ENCODE assay signal across 7 mouse cellular contexts in the genomic region with DNA sequence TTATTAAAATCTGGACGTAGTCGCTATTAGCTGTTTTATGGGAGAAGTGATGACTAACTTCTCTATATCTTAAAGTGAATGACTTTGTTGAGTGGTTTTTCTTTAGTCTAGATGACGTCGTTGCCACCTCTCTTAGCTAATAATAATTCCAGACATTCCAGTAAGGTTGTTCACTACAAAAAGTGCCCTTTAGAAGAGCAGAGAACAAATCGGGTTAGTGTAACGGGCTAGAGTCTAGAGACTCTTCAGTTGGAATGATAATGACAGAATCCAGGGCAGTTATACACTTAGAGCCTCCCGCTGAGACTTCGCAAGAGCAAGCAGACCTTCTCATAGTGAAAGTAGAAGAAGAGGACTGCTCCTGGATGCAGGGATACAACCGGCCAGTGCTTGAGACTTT. TPM values are rescaled to one million over a fixed set of nuclear protein-coding genes. Genes with fewer than 3 reads are reported as not detected.
DNase-seq lines count a peak whose midpoint lies in the region; ATAC-seq and TF ChIP-seq lines count a peak whose summit lies in the region.

No protein-coding gene starts in this region.

- no peaks in the 10 kb centered on the region for H3K27me3 ChIP-seq in ES-Bruce4 (ENCODE audit: control insufficient read depth, insufficient read depth, low read length, poor library complexity, severe bottlenecking)
- no peaks in the 10 kb centered on the region for H3K27me3 ChIP-seq in forebrain, embryonic 16.5 days (replicated peaks; ENCODE audit: control insufficient read depth, insufficient read depth, low read length)
- H3K27me3 ChIP-seq in liver, postnatal 0 days (ENCODE audit: insufficient read depth, low read length) = no peaks in the 10 kb centered on the region

- no peak for TF ChIP-seq EP300 in ES-Bruce4 (IDR thresholded peaks at IDR 0.05; ENCODE audit: insufficient read depth, low read depth, low read length)
- TF ChIP-seq EP300 in liver, postnatal 0 days (IDR thresholded peaks at IDR 0.05; ENCODE audit: low read depth) = no peak

- peak overlapping the region; percentile 59 for H3K9ac ChIP-seq in ES-Bruce4 (ENCODE audit: low read depth, poor library complexity, severe bottlenecking)
- no peak overlapping the region for H3K9ac ChIP-seq in forebrain, embryonic 16.5 days (replicated peaks; ENCODE audit: low read depth, low read length)
- peak overlapping the region; percentile 72 for H3K9ac ChIP-seq in liver, postnatal 0 days (replicated peaks)

- H3K9me3 ChIP-seq in ES-Bruce4 (replicated peaks; ENCODE audit: control insufficient read depth, insufficient read depth, low read length, poor library complexity, severe bottlenecking) = no peaks in the 10 kb centered on the region
- no peaks in the 10 kb centered on the region for H3K9me3 ChIP-seq in forebrain, embryonic 16.5 days (ENCODE audit: control insufficient read depth, low read length)
- H3K9me3 ChIP-seq in liver, postnatal 0 days (ENCODE audit: low read length) = no peaks in the 10 kb centered on the region

- H3K4me1 ChIP-seq in ES-Bruce4 (ENCODE audit: control insufficient read depth, insufficient read depth, low read length) = no peaks in the 10 kb centered on the region
- H3K4me1 ChIP-seq in forebrain, embryonic 16.5 days (replicated peaks; ENCODE audit: control insufficient read depth, insufficient read depth, low read length) = peaks cover 27% of the 10 kb centered on the region
- H3K4me1 ChIP-seq in liver, postnatal 0 days (ENCODE audit: insufficient read depth) = peaks cover 18% of the 10 kb centered on the region

- WGBS in forebrain, embryonic 16.5 days = 24% methylated on average over 9 of the region's 9 CpGs
- 15% methylated on average over 9 of the region's 9 CpGs for WGBS in liver, postnatal 0 days (ENCODE audit: insufficient replicate concordance)

- TF ChIP-seq CTCF in ES-Bruce4 (IDR thresholded peaks at IDR 0.05; ENCODE audit: low read depth, low read length) = no peak
- no peak for TF ChIP-seq CTCF in liver, postnatal 0 days (IDR thresholded peaks at IDR 0.05; ENCODE audit: low read depth)

- DNase-seq in 416B (ENCODE audit: low read depth) = peak; percentile 37
- DNase-seq in liver, postnatal 0 days = no peak
- no peak for DNase-seq in urinary bladder, postnatal 14 days (ENCODE audit: low spot score)
- DNase-seq in right cerebral cortex, postnatal 36 days (ENCODE audit: low spot score in 2 of 2) = no peak
- DNase-seq in frontal cortex, postnatal 25 days (ENCODE audit: low spot score in 2 of 2) = no peak

- peak overlapping the region; percentile 59 for H3K4me2 ChIP-seq in forebrain, embryonic 16.5 days (ENCODE audit: low read length)
- peak overlapping the region; percentile 87 for H3K4me2 ChIP-seq in liver, postnatal 0 days (ENCODE audit: low read depth, low read length)

- H3K4me3 ChIP-seq in ES-Bruce4 (ENCODE audit: low read depth, low read length) = peak overlapping the region; percentile 57
- peak overlapping the region; percentile 60 for H3K4me3 ChIP-seq in forebrain, embryonic 16.5 days (replicated peaks; ENCODE audit: low read length)
- H3K4me3 ChIP-seq in liver, postnatal 0 days (ENCODE audit: low read depth, low read length) = peak overlapping the region; percentile 72

- no peak for ATAC-seq in forebrain, embryonic 16.5 days
- no peak for ATAC-seq in liver, postnatal 0 days

- no peak for TF ChIP-seq POLR2A in ES-Bruce4 (IDR thresholded peaks at IDR 0.05; ENCODE audit: insufficient read depth, low read length)

- no peak overlapping the region for H3K27ac ChIP-seq in ES-Bruce4 (ENCODE audit: insufficient read depth, low read length)
- no peak overlapping the region for H3K27ac ChIP-seq in forebrain, embryonic 16.5 days (ENCODE audit: low read length)
- H3K27ac ChIP-seq in liver, postnatal 0 days (ENCODE audit: low read depth) = peak overlapping the region; percentile 92

- H3K36me3 ChIP-seq in ES-Bruce4 (ENCODE audit: control insufficient read depth, insufficient read depth, low read length, poor library complexity, severe bottlenecking) = no peaks in the 10 kb centered on the region
- peaks cover 2% of the 10 kb centered on the region; the same call in 1 of the 2 replicates for H3K36me3 ChIP-seq in forebrain, embryonic 16.5 days (ENCODE audit: control insufficient read depth, insufficient read depth)
- peaks cover 10% of the 10 kb centered on the region for H3K36me3 ChIP-seq in liver, postnatal 0 days (replicated peaks; ENCODE audit: insufficient read depth, low read length)

RNA-seq across cellular contexts. Expression of a gene that starts 0.7 kb away (rescaled TPM):
- 20.3 and 20.4 TPM in 2 replicates for polyA plus RNA-seq in ES-Bruce4 (2011; ENCODE audit: insufficient read depth, insufficient read length, low read depth, missing spikeins)
- polyA plus RNA-seq in forebrain, embryonic 16.5 days (2015; fragmentation: Nextera tagmentation; extraction: Ambion mirVana) = 17.4 and 20.2 TPM in 2 replicates
- polyA plus RNA-seq in liver, postnatal 0 days (2015; fragmentation: Nextera tagmentation; extraction: Ambion mirVana) = 2.8 and 3.8 TPM in 2 replicates

RNA-seq across cellular contexts. Expression of a gene that starts 3.4 kb away (rescaled TPM):
- 3.9 and 6.0 TPM in 2 replicates for polyA plus RNA-seq in ES-Bruce4 (2011; ENCODE audit: insufficient read depth, insufficient read length, low read depth, missing spikeins)
- polyA plus RNA-seq in forebrain, embryonic 16.5 days (2015; fragmentation: Nextera tagmentation; extraction: Ambion mirVana) = 15.5 and 17.5 TPM in 2 replicates
- 5.0 and 5.5 TPM in 2 replicates for polyA plus RNA-seq in liver, postnatal 0 days (2015; fragmentation: Nextera tagmentation; extraction: Ambion mirVana)

RNA-seq across cellular contexts. Expression of a gene that starts 13.2 kb away (rescaled TPM):
- 300 and 316 TPM in 2 replicates for polyA plus RNA-seq in ES-Bruce4 (2011; ENCODE audit: insufficient read depth, insufficient read length, low read depth, missing spikeins)
- 514 and 561 TPM in 2 replicates for polyA plus RNA-seq in forebrain, embryonic 16.5 days (2015; fragmentation: Nextera tagmentation; extraction: Ambion mirVana)
- polyA plus RNA-seq in liver, postnatal 0 days (2015; fragmentation: Nextera tagmentation; extraction: Ambion mirVana) = 411 and 425 TPM in 2 replicates

RNA-seq across cellular contexts. Expression of a gene that starts 26.5 kb away (rescaled TPM):
- 72.0 and 79.3 TPM in 2 replicates for polyA plus RNA-seq in ES-Bruce4 (2011; ENCODE audit: insufficient read depth, insufficient read length, low read depth, missing spikeins)
- polyA plus RNA-seq in forebrain, embryonic 16.5 days (2015; fragmentation: Nextera tagmentation; extraction: Ambion mirVana) = 39.6 and 45.9 TPM in 2 replicates
- 25.4 and 27.4 TPM in 2 replicates for polyA plus RNA-seq in liver, postnatal 0 days (2015; fragmentation: Nextera tagmentation; extraction: Ambion mirVana)

RNA-seq across cellular contexts. Expression of a gene that starts 38.0 kb away (rescaled TPM):
- 47.9 and 49.6 TPM in 2 replicates for polyA plus RNA-seq in ES-Bruce4 (2011; ENCODE audit: insufficient read depth, insufficient read length, low read depth, missing spikeins)
- polyA plus RNA-seq in forebrain, embryonic 16.5 days (2015; fragmentation: Nextera tagmentation; extraction: Ambion mirVana) = 59.0 TPM in 2 replicates
- polyA plus RNA-seq in liver, postnatal 0 days (2015; fragmentation: Nextera tagmentation; extraction: Ambion mirVana) = 18.1 and 19.3 TPM in 2 replicates
